Mouse (Mus musculus) thymus, adult 2 months (tissue): ENCODE results near the gene Ndufaf2. TPM values are rescaled to one million over a fixed set of nuclear protein-coding genes. Genes with fewer than 3 reads are reported as not detected.

Experiments used
- DNase-seq: peaks from one replicate; pipeline ENCODE4 v3.0.0; 2021
- H3K27ac ChIP-seq: fragments of 200-500 bp; 2 replicates; pipeline ENCODE4 v1.5.1; 2012; ENCODE audit warnings: low read length, control low read depth; ENCODE audit not compliant: control insufficient read depth, insufficient read depth
- H3K27me3 ChIP-seq: fragments of 200-500 bp; 2 replicates; pipeline ENCODE4 v1.6.1; 2012; ENCODE audit warnings: mild to moderate bottlenecking, low read length, moderate library complexity, mixed read lengths; ENCODE audit not compliant: control insufficient read depth, insufficient read depth
- H3K36me3 ChIP-seq: fragments of 200-500 bp; 2 replicates; pipeline ENCODE4 v1.6.1; 2012; ENCODE audit warnings: mild to moderate bottlenecking, low read length, moderate library complexity; ENCODE audit not compliant: control insufficient read depth, insufficient read depth
- H3K4me1 ChIP-seq: fragments of 200-500 bp; replicated peaks from 2 replicates; pipeline ENCODE4 v1.6.1; 2012; ENCODE audit warnings: low read length; ENCODE audit not compliant: control insufficient read depth, insufficient read depth
- H3K4me3 ChIP-seq: fragments of 200-500 bp; 2 replicates; pipeline ENCODE4 v1.5.1; 2012; ENCODE audit warnings: mild to moderate bottlenecking, low read length, control low read depth, moderate library complexity; ENCODE audit not compliant: control insufficient read depth, insufficient read depth
- CTCF ChIP-seq: fragments of 200-500 bp; IDR thresholded peaks from 2 replicates; pipeline ENCODE4 v1.5.1; 2012; ENCODE audit warnings: mild to moderate bottlenecking, control low read depth, low read length, moderate library complexity, borderline replicate concordance; ENCODE audit not compliant: control insufficient read depth, poor library complexity, insufficient read depth; ENCODE audit errors: extremely low read depth
- POLR2A ChIP-seq: fragments of 200-500 bp; IDR thresholded peaks from 2 replicates; pipeline ENCODE4 v1.6.1; 2012; ENCODE audit warnings: mild to moderate bottlenecking, low read length, control low read depth, moderate library complexity; ENCODE audit not compliant: control insufficient read depth, poor library complexity, insufficient read depth; ENCODE audit errors: extremely low read depth
- WGBS: fragments of 180-500 bp; shearing (Covaris S2); methylation state at CpG from one replicate; pipeline ENCODE4 v1.1.7; 2018; 5-methylcytosine and 5-hydroxymethylcytosine counted together
- polyA plus RNA-seq: library from polyadenylated mRNA; depleted of rRNA; stranded (reverse); fragments of >200 nt; gene quantifications from 2 replicates; pipeline ENCODE4 v1.2.3, GENCODE M21; 2012; rRNA removed

Gene Ndufaf2
- 4.1 and 5.0 TPM in 2 replicates for polyA plus RNA-seq

GRCm38 (mm10) chr13:108158465-108159240 is at the start of gene Ndufaf2, which contains the start of gene Ercc8:
Gene Ndufaf2 (minus strand): TSS chr13:108158623.
Gene Ercc8 (plus strand): TSS chr13:108158731.
- peak within 1 kb of the TSS; percentile 94 for H3K4me3 ChIP-seq
- H3K36me3 ChIP-seq = no peaks in the 10 kb centered on the region
- DNase-seq = peak; percentile 95
- under 1% methylated on average over 47 of the region's 47 CpGs for WGBS
- no peak within 1 kb of the TSS for H3K27ac ChIP-seq
- H3K4me1 ChIP-seq = peaks cover 6% of the 10 kb centered on the region
- H3K27me3 ChIP-seq = no peaks in the 10 kb centered on the region
- TF ChIP-seq POLR2A (peak; percentile 56; the same call in 1 of the 2 replicates), CTCF (0 out of 2 replicates have a peak, but pooled peaks have one; percentile 12)

DNA sequence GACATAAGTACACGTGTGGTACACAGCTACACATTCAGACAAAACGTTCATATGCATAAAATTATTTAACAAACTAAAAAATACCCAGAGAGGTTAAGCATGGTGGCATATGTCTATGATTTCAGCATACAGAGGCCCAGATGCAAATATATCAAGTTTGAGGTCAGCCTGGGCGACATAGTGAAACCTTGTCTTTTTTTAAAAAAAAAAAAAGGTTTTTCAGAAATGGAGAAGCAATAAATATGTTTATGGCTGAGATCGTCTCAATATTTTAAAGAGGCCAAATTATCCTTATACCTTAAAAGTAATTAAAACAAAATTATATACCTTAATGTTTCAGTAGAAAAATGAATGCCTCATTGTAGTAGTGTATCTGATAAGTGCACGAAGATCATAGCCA is 49.7 kb upstream of the Ndufaf2 start:
- Histone ChIP-seq H3K36me3 (no peaks in the 10 kb centered on the region), H3K27ac (no peak overlapping the region), H3K27me3 (no peaks in the 10 kb centered on the region), H3K4me3 (no peak overlapping the region), H3K4me1 (no peaks in the 10 kb centered on the region)
- TF ChIP-seq POLR2A (no peak), CTCF (no peak)
- no peak for DNase-seq
- 84% methylated on average over 5 of the region's 5 CpGs for WGBS

DNA sequence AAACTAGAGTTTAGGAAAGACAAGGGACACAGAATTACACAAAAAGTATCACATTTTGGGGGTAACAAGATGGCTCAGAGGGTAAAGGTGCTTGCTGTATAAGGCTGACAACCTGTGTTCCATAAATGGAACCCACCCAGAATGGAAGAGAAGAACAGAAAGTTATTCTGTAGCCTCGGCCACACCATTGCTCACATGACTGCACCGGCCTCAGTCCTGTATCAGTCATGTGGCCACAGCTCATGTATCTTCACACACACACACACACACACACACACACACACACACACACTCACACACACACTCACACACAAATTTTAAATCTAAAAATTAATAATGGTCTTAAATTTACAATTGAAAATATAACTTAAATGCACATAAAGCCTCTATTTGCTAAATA is 49.0 kb upstream of the Ndufaf2 start:
- TF ChIP-seq POLR2A = no peak
- no peak for TF ChIP-seq CTCF
- no peak for DNase-seq
- H3K27ac ChIP-seq = no peak overlapping the region
- H3K4me3 ChIP-seq = no peak overlapping the region
- 98% methylated on average over 2 of the region's 2 CpGs for WGBS
- no peaks in the 10 kb centered on the region for H3K27me3 ChIP-seq
- no peaks in the 10 kb centered on the region for H3K4me1 ChIP-seq
- no peaks in the 10 kb centered on the region for H3K36me3 ChIP-seq

DNA sequence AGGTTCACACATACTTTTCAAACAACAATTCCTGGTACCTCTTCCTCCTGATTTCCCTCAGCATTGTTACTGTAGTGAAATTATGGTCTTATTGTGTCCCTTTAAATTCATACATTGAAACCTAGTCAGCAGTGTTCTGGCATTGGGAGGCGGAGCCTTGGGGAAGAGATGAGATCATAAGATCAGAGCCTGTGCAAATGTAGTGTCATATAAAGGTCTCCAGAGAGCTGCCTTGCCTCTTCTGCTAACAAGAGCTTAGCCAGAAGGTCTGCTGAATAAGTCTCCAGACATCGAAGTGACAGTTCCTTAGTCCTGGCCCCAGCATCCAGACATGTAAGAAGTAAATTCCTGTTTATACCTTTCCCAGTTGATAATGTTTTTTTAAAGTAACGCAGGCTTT is 46.4 kb upstream of the Ndufaf2 start:
- WGBS = 93% methylated on average over 3 of the region's 3 CpGs
- no peak overlapping the region for H3K4me3 ChIP-seq
- DNase-seq = no peak
- H3K4me1 ChIP-seq = no peaks in the 10 kb centered on the region
- TF ChIP-seq CTCF = no peak
- H3K36me3 ChIP-seq = no peaks in the 10 kb centered on the region
- H3K27me3 ChIP-seq = no peaks in the 10 kb centered on the region
- H3K27ac ChIP-seq = no peak overlapping the region

GRCm38 (mm10) chr13:108195474-108195873 is 37.1 kb upstream of the Ndufaf2 start:
- H3K4me3 ChIP-seq = no peak overlapping the region
- 96% methylated on average over 6 of the region's 6 CpGs for WGBS
- peaks cover 7% of the 10 kb centered on the region for H3K36me3 ChIP-seq
- H3K4me1 ChIP-seq = no peaks in the 10 kb centered on the region
- TF ChIP-seq CTCF = no peak
- TF ChIP-seq POLR2A = no peak
- no peak for DNase-seq
- no peaks in the 10 kb centered on the region for H3K27me3 ChIP-seq
- no peak overlapping the region for H3K27ac ChIP-seq

- TF ChIP-seq POLR2A (no peak), CTCF (no peak)
- Histone ChIP-seq H3K27ac (no peak overlapping the region), H3K4me3 (no peak overlapping the region), H3K27me3 (no peaks in the 10 kb centered on the region), H3K4me1 (no peaks in the 10 kb centered on the region), H3K36me3 (peaks cover 7% of the 10 kb centered on the region)
- 52% methylated on average over 11 of the region's 11 CpGs for WGBS
- DNase-seq = peak; percentile 52
Measured at GRCm38 (mm10) chr13:108191074-108191720, 32.8 kb upstream of the Ndufaf2 start.
